In the genomic region with DNA sequence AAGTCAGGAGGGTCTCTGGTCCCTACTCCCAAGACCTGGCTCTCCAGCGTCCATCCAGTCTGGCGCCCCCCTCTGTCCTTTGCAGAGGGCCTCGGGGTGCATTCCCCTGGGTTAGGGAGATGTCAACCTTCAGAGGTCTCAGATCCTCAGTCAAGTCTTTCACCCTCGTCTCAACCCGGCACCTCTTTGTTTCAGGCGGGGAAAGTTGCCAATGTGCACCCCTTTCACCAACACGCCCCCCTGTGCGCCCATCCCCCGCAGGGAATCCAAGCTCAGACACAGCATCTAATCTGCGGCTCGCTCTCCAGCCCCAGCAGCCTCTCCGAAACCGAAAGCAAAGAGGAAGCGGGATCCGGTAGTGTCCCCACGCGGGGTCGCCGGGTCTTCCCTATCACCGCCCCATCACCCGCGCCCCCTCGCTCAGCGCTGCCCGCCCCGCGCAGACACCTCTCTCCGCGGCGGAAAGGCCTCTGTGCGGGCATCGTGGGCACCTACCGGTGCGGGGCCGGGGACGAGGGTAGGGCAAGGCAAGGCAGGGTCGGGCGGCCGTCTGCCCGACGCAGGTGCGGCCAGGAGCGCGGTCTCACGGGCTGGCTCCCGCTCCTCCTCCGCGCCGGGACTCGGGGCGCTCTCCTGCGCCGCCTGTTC, we compare ENCODE assay signal across 8 mouse cellular contexts. TPM values are rescaled to one million over a fixed set of nuclear protein-coding genes. Genes with fewer than 3 reads are reported as not detected.
A peak's percentile ranks its signal among the peaks of the same experiment; 100 is the strongest.
DNase-seq lines count a peak whose midpoint lies in the region; ATAC-seq and TF ChIP-seq lines count a peak whose summit lies in the region.

No protein-coding gene starts in this region.

- H3K9ac ChIP-seq in liver, adult 2 months (ENCODE audit: low read depth, low read length): peak overlapping the region; percentile 93
- peak overlapping the region; percentile 93 for H3K9ac ChIP-seq in midbrain, postnatal 0 days (replicated peaks; ENCODE audit: low read length, poor library complexity, severe bottlenecking)

- under 1% methylated on average over 52 of the region's 53 CpGs for WGBS in embryonic facial prominence, embryonic 10.5 days
- under 1% methylated on average over 51 of the region's 53 CpGs for WGBS in kidney, adult 2 months
- WGBS in liver, adult 2 months: under 1% methylated on average over 41 of the region's 53 CpGs
- 0% methylated on average over 20 of the region's 53 CpGs for WGBS in midbrain, postnatal 0 days

- TF ChIP-seq POLR2A in kidney, adult 2 months (IDR thresholded peaks at IDR 0.05; ENCODE audit: low read depth, low read length): no peak
- TF ChIP-seq POLR2A in liver, adult 2 months (IDR thresholded peaks at IDR 0.05; ENCODE audit: extremely low read depth, insufficient read depth, low read length): no peak

- H3K9me3 ChIP-seq in embryonic facial prominence, embryonic 10.5 days: no peaks in the 10 kb centered on the region
- no peaks in the 10 kb centered on the region for H3K9me3 ChIP-seq in midbrain, postnatal 0 days (ENCODE audit: low read length)

- H3K4me2 ChIP-seq in midbrain, postnatal 0 days (ENCODE audit: low read depth, low read length, poor library complexity, severe bottlenecking): peak overlapping the region; percentile 76

- ATAC-seq in midbrain, postnatal 0 days (ENCODE audit: low FRiP score): peak; percentile 75

- H3K4me1 ChIP-seq in embryonic facial prominence, embryonic 10.5 days: peaks cover 24% of the 10 kb centered on the region
- no peaks in the 10 kb centered on the region for H3K4me1 ChIP-seq in kidney, adult 2 months (ENCODE audit: control insufficient read depth, insufficient read depth, low read length)
- no peaks in the 10 kb centered on the region; the same call in 1 of the 2 replicates for H3K4me1 ChIP-seq in liver, adult 2 months (ENCODE audit: control insufficient read depth, insufficient read depth, low read length)
- peaks cover 13% of the 10 kb centered on the region; the same call in 1 of the 2 replicates for H3K4me1 ChIP-seq in midbrain, postnatal 0 days (ENCODE audit: insufficient read depth, low read length)

- H3K79me2 ChIP-seq in liver, adult 2 months (ENCODE audit: control insufficient read depth, insufficient read depth, low read length): no peaks in the 10 kb centered on the region

- peak; percentile 36; the same call in 1 of the 2 replicates for TF ChIP-seq CTCF in kidney, adult 2 months (conservative IDR thresholded peaks at IDR 0.05; ENCODE audit: insufficient read depth, insufficient read length, low read depth, low read length)
- TF ChIP-seq CTCF in liver, adult 2 months (IDR thresholded peaks at IDR 0.05; ENCODE audit: low read depth, low read length): 0 out of 2 replicates have a peak, but pooled peaks have one; percentile 32
- peak; percentile 66 for TF ChIP-seq CTCF in midbrain, postnatal 0 days (IDR thresholded peaks at IDR 0.05)

- peak; percentile 34 for DNase-seq in urinary bladder, postnatal 14 days (ENCODE audit: low spot score)
- no peak for DNase-seq in urinary bladder, adult 2 months (ENCODE audit: low spot score)
- peak; percentile 56 for DNase-seq in embryonic facial prominence, embryonic 10.5 days (ENCODE audit: low spot score)
- DNase-seq in heart, adult 8-10 months (ENCODE audit: low spot score): peak; percentile 59
- DNase-seq in kidney, adult 2 months: peak; percentile 57
- no peak for DNase-seq in liver, adult 2 months (ENCODE audit: extremely low read depth, low read depth, low spot score)
- peak; percentile 53 for DNase-seq in midbrain, postnatal 0 days (ENCODE audit: low spot score)
- peak; percentile 60 for DNase-seq in splenic B cell, adult 2 months (ENCODE audit: low read depth, low spot score)

- peak overlapping the region; percentile 82 for H3K27ac ChIP-seq in embryonic facial prominence, embryonic 10.5 days (replicated peaks)
- H3K27ac ChIP-seq in kidney, adult 2 months (ENCODE audit: insufficient read depth, low read depth, low read length): no peak overlapping the region
- peak overlapping the region; percentile 16; the same call in 1 of the 2 replicates for H3K27ac ChIP-seq in liver, adult 2 months (replicated peaks; ENCODE audit: insufficient read depth, low read depth, low read length)
- H3K27ac ChIP-seq in midbrain, postnatal 0 days (ENCODE audit: low read depth, low read length): peak overlapping the region; percentile 89

- H3K4me3 ChIP-seq in embryonic facial prominence, embryonic 10.5 days: peak overlapping the region; percentile 95
- H3K4me3 ChIP-seq in kidney, adult 2 months (ENCODE audit: insufficient read depth, low read depth, low read length): peak overlapping the region; percentile 65
- H3K4me3 ChIP-seq in liver, adult 2 months (ENCODE audit: insufficient read depth, low read depth, low read length): peak overlapping the region; percentile 97
- peak overlapping the region; percentile 98 for H3K4me3 ChIP-seq in midbrain, postnatal 0 days (ENCODE audit: low read depth, low read length)

- H3K36me3 ChIP-seq in embryonic facial prominence, embryonic 10.5 days (replicated peaks): no peaks in the 10 kb centered on the region
- H3K36me3 ChIP-seq in kidney, adult 2 months (ENCODE audit: control insufficient read depth, insufficient read depth, low read length): no peaks in the 10 kb centered on the region
- H3K36me3 ChIP-seq in liver, adult 2 months (ENCODE audit: control insufficient read depth, insufficient read depth, low read length): no peaks in the 10 kb centered on the region
- H3K36me3 ChIP-seq in midbrain, postnatal 0 days (ENCODE audit: insufficient read depth, low read length): no peaks in the 10 kb centered on the region
- no peaks in the 10 kb centered on the region for H3K36me3 ChIP-seq in splenic B cell, adult 2 months (ENCODE audit: control insufficient read depth, insufficient read depth, low read length, poor library complexity, severe bottlenecking)

- peaks cover 40% of the 10 kb centered on the region for H3K27me3 ChIP-seq in embryonic facial prominence, embryonic 10.5 days (replicated peaks; ENCODE audit: low read depth, poor library complexity, severe bottlenecking)
- H3K27me3 ChIP-seq in kidney, adult 2 months (replicated peaks; ENCODE audit: control insufficient read depth, insufficient read depth, low read length): no peaks in the 10 kb centered on the region
- H3K27me3 ChIP-seq in liver, adult 2 months (ENCODE audit: control insufficient read depth, insufficient read depth, low read length): peaks cover 3% of the 10 kb centered on the region
- no peaks in the 10 kb centered on the region for H3K27me3 ChIP-seq in midbrain, postnatal 0 days (ENCODE audit: insufficient read depth, low read length)
- no peaks in the 10 kb centered on the region for H3K27me3 ChIP-seq in splenic B cell, adult 2 months (ENCODE audit: control insufficient read depth, insufficient read depth, low read length, poor library complexity, severe bottlenecking)

RNA-seq across cellular contexts. Expression of gene Tmem229b, which starts 0.8 kb away (rescaled TPM):
- polyA plus RNA-seq in urinary bladder, adult 2 months (2012; rRNA removed): 8.0 and 9.4 TPM in 2 replicates
- 3.5 and 3.8 TPM in 2 replicates for polyA plus RNA-seq in embryonic facial prominence, embryonic 10.5 days (2016; fragmentation: Nextera tagmentation; extraction: Ambion mirVana)
- 1 to 10 TPM; 2.3 to 4.4 (median 2.9) TPM for total RNA-seq in heart, adult 8-10 months (2022)
- polyA plus RNA-seq in kidney, adult 2 months (2012; rRNA removed): 5.3 and 7.4 TPM in 2 replicates
- total RNA-seq in liver, adult 2 months (2014; rRNA removed): 1.4 and 2.5 TPM in 2 replicates
- 1.4 and 1.6 TPM in 2 replicates for polyA plus RNA-seq in liver, adult 2 months (2012; rRNA removed)
- total RNA-seq in midbrain, postnatal 0 days (2014; rRNA removed): 214 and 215 TPM in 2 replicates
- 63.2 and 65.9 TPM in 2 replicates for polyA plus RNA-seq in midbrain, postnatal 0 days (2015; fragmentation: Nextera tagmentation; extraction: Ambion mirVana)

RNA-seq across cellular contexts. Expression of gene Plekhh1, which starts 22.4 kb away (rescaled TPM):
- 20.9 and 22.1 TPM in 2 replicates for polyA plus RNA-seq in urinary bladder, adult 2 months (2012; rRNA removed)
- 4.3 and 5.9 TPM in 2 replicates for polyA plus RNA-seq in embryonic facial prominence, embryonic 10.5 days (2016; fragmentation: Nextera tagmentation; extraction: Ambion mirVana)
- 1 to 10 TPM in 2 of 4 experiments, under 1 TPM in 2; 0.87 to 2.8 (median 1.4) TPM for total RNA-seq in heart, adult 8-10 months (2022)
- 9.3 and 10.8 TPM in 2 replicates for polyA plus RNA-seq in kidney, adult 2 months (2012; rRNA removed)
- 0.09 and 0.13 TPM in 2 replicates for total RNA-seq in liver, adult 2 months (2014; rRNA removed)
- 0.16 and 0.27 TPM in 2 replicates for polyA plus RNA-seq in liver, adult 2 months (2012; rRNA removed)
- total RNA-seq in midbrain, postnatal 0 days (2014; rRNA removed): 5.4 and 6.1 TPM in 2 replicates
- polyA plus RNA-seq in midbrain, postnatal 0 days (2015; fragmentation: Nextera tagmentation; extraction: Ambion mirVana): 1.00 and 1.1 TPM in 2 replicates

Comparison
In these comparisons a context has a peak if more than half of its experiments do, and no peak if none do; other contexts are left out.
1. DNase-seq: peak in urinary bladder, postnatal 14 days (single experiment), embryonic facial prominence, embryonic 10.5 days (single experiment), heart, adult 8-10 months (single experiment), kidney, adult 2 months (single experiment), midbrain, postnatal 0 days (single experiment) and splenic B cell, adult 2 months (single experiment); none in urinary bladder, adult 2 months (single experiment) and liver, adult 2 months (single experiment).
2. Peak in every context shown above with its lines, with median percentiles within 50 percentile points of each other: H3K4me3 ChIP-seq and CTCF ChIP-seq.